15 mouse cellular contexts compared by ENCODE assay signal in the genomic region with DNA sequence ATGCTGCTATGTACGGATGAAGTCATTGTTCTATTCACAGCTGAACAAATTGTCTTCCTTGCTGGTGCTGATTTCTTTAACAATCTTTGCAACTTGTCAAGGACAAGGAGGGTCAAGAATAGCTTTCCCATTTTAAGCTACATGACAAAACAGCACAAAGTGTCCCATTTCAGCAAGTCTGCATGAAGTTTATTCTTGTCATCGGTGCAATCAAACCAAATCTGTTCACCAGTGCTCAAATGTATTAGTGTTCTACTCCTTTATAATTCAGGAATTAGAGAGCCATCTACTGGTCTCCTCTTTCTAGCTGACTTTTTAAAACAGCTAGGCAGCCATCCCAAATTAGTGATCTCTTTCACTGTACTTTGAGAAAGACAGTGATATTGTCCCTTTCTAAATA.
A peak's percentile ranks its signal among the peaks of the same experiment; 100 is the strongest.
DNase-seq lines count a peak whose midpoint lies in the region; ATAC-seq and TF ChIP-seq lines count a peak whose summit lies in the region.
"Had no signal": no experiment of that assay in that cellular context is flagged by ENCODE, and none has a peak within 500 bp of the region (broad histone marks: within the 10 kb centered on the region; RNA-seq: fewer than 3 reads in every experiment).

No protein-coding gene starts in this region.

- H3K27ac ChIP-seq in kidney, postnatal 0 days, result no peak overlapping the region
- peak overlapping the region; percentile 82 for H3K27ac ChIP-seq in left cerebral cortex, adult 2 months
- H3K27ac ChIP-seq: embryonic facial prominence, embryonic 13.5 days; forebrain, embryonic 15.5 days; heart, embryonic 15.5 days; hindbrain, embryonic 13.5 days; limb, embryonic 15.5 days had no signal

- TF ChIP-seq CTCF in kidney, postnatal 0 days (IDR thresholded peaks at IDR 0.05; ENCODE audit: low read depth), result peak; percentile 53
- TF ChIP-seq CTCF in left cerebral cortex, adult 2 months (IDR thresholded peaks at IDR 0.05), result peak; percentile 51

- no peak for ATAC-seq in kidney, postnatal 0 days (replicated peaks; ENCODE audit: low FRiP score, low read depth)
- ATAC-seq in granulocyte monocyte progenitor cell, adult 5-6 weeks (replicated peaks; ENCODE audit: poor library complexity, severe bottlenecking), result no peak
- ATAC-seq: forebrain, embryonic 15.5 days had no signal

- H3K4me2 ChIP-seq in kidney, postnatal 0 days (ENCODE audit: low read length), result no peak overlapping the region
- H3K4me2 ChIP-seq: embryonic facial prominence, embryonic 13.5 days; forebrain, embryonic 15.5 days; heart, embryonic 15.5 days; hindbrain, embryonic 13.5 days; limb, embryonic 15.5 days had no signal

- H3K9ac ChIP-seq in kidney, postnatal 0 days (ENCODE audit: low read depth, low read length), result no peak overlapping the region
- H3K9ac ChIP-seq: embryonic facial prominence, embryonic 13.5 days; forebrain, embryonic 15.5 days; heart, embryonic 15.5 days; hindbrain, embryonic 13.5 days; limb, embryonic 15.5 days had no signal

- peak; percentile 37 for DNase-seq in kidney, postnatal 0 days (ENCODE audit: low spot score)
- DNase-seq in kidney, adult 9 months, result no peak
- DNase-seq in right cerebral cortex, adult 2 months (ENCODE audit: low spot score in 2 of 2), result peak; percentile 21 to 35
- no peak for DNase-seq in right cerebral cortex, postnatal 4 days
- no peak for DNase-seq in left cerebral cortex, adult 2 months (ENCODE audit: extremely low spot score in 1 of 2, low spot score in 2 of 2)
- DNase-seq in gastrocnemius, postnatal 36 days, result no peak
- DNase-seq: kidney, adult 18-20 months; lung, adult 2 months; thymus, adult 18-20 months had no signal

- H3K4me3 ChIP-seq in kidney, postnatal 0 days (replicated peaks; ENCODE audit: low read depth, low read length), result no peak overlapping the region
- H3K4me3 ChIP-seq in left cerebral cortex, adult 2 months, result no peak overlapping the region; the same call in 1 of the 2 replicates
- H3K4me3 ChIP-seq: embryonic facial prominence, embryonic 13.5 days; forebrain, embryonic 15.5 days; heart, embryonic 15.5 days; hindbrain, embryonic 13.5 days; limb, embryonic 15.5 days had no signal

- intact Hi-C loops in left cerebral cortex, adult 2 months (cut with DNase I), result loop anchor here (2.0 to 10.0 kb wide), 3 partner anchors 286 to 1524 kb away; no protein-coding TSS in a partner anchor
- intact Hi-C loops in gastrocnemius, postnatal 36 days (cut with DNase I), result no loop called here

- no peaks in the 10 kb centered on the region for H3K4me1 ChIP-seq in kidney, postnatal 0 days (replicated peaks; ENCODE audit: insufficient read depth, low read length)
- H3K4me1 ChIP-seq: embryonic facial prominence, embryonic 13.5 days; forebrain, embryonic 15.5 days; heart, embryonic 15.5 days; hindbrain, embryonic 13.5 days; limb, embryonic 15.5 days had no signal

- no peaks in the 10 kb centered on the region for H3K9me3 ChIP-seq in kidney, postnatal 0 days (replicated peaks; ENCODE audit: low read length)
- H3K9me3 ChIP-seq: embryonic facial prominence, embryonic 13.5 days; forebrain, embryonic 15.5 days; heart, embryonic 15.5 days; hindbrain, embryonic 13.5 days; limb, embryonic 15.5 days had no signal

- no peaks in the 10 kb centered on the region for H3K36me3 ChIP-seq in kidney, postnatal 0 days (ENCODE audit: insufficient read depth, low read length)
- H3K36me3 ChIP-seq: embryonic facial prominence, embryonic 13.5 days; forebrain, embryonic 15.5 days; heart, embryonic 15.5 days; hindbrain, embryonic 13.5 days; limb, embryonic 15.5 days had no signal

- WGBS in kidney, postnatal 0 days, result 47% methylated on average over 2 of the region's 2 CpGs

- H3K27me3 ChIP-seq in kidney, postnatal 0 days (ENCODE audit: insufficient read depth, low read length), result no peaks in the 10 kb centered on the region
- H3K27me3 ChIP-seq: embryonic facial prominence, embryonic 13.5 days; forebrain, embryonic 15.5 days; heart, embryonic 15.5 days; hindbrain, embryonic 13.5 days; limb, embryonic 15.5 days had no signal

Comparison
In these comparisons a context has a peak if more than half of its experiments do, and no peak if none do; other contexts are left out.
1. DNase-seq: peak in kidney, postnatal 0 days (single experiment) and right cerebral cortex, adult 2 months (2 of 2); none in kidney, adult 9 months (single experiment), right cerebral cortex, postnatal 4 days (single experiment), left cerebral cortex, adult 2 months (0 of 2) and gastrocnemius, postnatal 36 days (0 of 2).